Mouse (Mus musculus): ENCODE measurements around the gene Cxcl14.

DNA sequence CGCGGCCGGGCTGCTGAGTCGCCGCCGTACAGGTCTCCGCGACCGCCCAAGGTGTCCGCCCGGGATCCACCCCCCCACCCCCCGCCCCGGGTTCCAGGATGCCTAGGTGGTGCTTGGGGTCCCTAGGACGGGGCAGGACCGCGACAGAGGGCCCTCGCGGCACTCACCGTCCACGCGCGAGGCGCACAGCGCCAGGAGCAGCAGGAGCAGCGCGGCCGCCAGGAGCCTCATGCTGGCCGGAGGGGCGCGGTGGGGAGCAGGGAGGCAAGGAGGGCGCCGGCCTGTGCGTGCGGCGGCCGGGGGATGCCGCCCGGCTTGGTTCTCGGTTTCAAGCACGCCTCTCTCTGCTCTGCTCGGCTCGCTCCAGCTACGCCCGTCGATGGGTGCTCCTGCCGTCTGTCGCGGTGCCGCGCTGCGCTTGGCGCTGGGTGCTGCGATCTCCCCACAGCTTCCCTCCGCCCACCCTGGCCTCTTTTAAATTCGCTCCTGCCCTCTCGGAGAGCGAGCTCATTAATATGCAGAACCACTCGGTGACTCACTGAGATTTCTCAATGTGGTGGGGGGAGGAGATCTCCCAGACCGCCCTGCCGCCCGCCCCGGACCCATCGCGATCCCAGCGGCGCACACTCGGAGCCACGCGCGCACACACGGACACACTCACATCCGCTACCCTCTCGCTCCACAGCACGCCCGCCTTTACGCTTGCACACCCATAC, at the start of gene Cxcl14:
- no peak for TF ChIP-seq MAFK (IDR thresholded peaks at IDR 0.05; ENCODE audit: insufficient read depth, low read depth, low read length)
- no peak for TF ChIP-seq HCFC1 (IDR thresholded peaks at IDR 0.05; ENCODE audit: borderline replicate concordance, insufficient read depth, low read length)
- no peak for TF ChIP-seq ZC3H11A (IDR thresholded peaks at IDR 0.05; ENCODE audit: borderline replicate concordance, low read depth, low read length)
- TF ChIP-seq ZNF384 (IDR thresholded peaks at IDR 0.05; ENCODE audit: low read depth, low read length): no peak
- no peak for TF ChIP-seq CHD2 (IDR thresholded peaks at IDR 0.05; ENCODE audit: low read depth, low read length)

Measured in ES-E14 (cell line).